Mouse (Mus musculus) ovary, adult 18-20 months (tissue): ENCODE results near the gene Rab33b.
"Not testable (repeated sequence)": the region's sequence is repeated elsewhere in the genome, so short reads cannot be mapped to it uniquely, and the experiment has no call there.

Experiments used
- DNase-seq: peaks from one replicate; pipeline ENCODE4 v3.0.0; 2022; ENCODE audit warnings: low spot score, mixed read lengths

Rab33b gene

GRCm38 (mm10) chr3:51483741-51484359, at the start of gene Rab33b:
Gene Rab33b, plus strand, starts transcription at chr3:51483920.
- peak; percentile 96 for DNase-seq

DNA sequence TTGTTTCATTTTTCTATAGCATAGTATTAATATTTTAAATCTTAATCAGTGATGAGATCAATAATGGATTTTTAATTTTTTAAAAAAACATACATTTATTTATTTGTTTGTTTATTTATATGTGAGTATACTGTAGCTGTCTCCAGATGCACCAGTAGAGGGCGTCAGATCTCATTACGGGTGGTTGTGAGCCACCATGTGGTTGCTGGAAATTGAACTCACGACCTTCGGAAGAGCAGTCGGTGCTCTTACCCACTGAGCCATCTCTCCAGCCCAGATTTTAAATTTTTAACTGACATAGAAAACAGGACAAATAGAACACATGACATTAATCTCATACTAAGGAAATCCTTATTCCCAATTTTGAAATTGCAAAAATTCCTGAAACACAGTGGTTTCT, 49.4 kb upstream of the Rab33b start:
- DNase-seq, result not testable (repeated sequence)

GRCm38 (mm10) chr3:51434871-51435595, 48.7 kb upstream of the Rab33b start:
- no peak for DNase-seq

DNA sequence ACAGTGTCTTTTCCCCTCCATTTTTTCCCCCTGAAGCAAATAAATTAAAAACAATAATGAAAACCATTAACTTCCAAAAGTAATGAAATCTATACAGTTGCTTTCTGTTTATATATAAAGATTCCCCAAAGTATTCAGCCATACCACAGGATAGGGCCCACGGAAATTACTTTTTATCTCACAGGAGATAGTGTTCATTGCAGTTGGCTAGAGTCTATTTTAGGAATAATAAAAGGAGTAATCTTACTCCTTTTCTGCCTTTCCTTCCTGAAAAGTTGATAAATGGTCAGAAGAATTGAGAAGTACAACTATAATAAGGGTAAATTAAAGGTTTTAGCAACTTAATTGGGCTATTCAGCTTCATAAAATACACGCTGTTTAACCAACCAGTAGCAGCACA, 15.2 kb upstream of the Rab33b start:
- DNase-seq, result no peak

DNA sequence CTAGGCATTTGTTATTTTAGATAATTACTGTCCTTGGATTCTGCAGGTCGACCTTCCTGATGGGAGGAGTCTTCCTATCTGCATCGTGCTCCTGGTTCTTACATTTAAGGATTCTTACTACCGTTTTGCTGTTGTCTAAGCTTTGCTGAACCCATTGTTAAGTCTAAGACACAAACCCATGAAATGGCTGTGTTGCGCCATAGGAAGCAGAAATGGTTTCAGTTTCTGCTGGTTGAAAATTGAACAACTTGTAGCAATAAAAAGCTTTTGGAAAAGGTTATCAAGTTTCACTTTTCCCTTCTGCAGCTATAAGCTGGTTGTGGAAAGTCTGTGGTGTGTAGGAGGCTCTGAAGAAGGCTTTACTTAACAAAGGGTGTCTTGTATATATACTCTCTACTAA, 8.0 kb upstream of the Rab33b start:
- no peak for DNase-seq

GRCm38 (mm10) chr3:51479893-51480292, 3.8 kb upstream of the Rab33b start:
- no peak for DNase-seq

- no peak for DNase-seq
Observed at GRCm38 (mm10) chr3:51481059-51481458, 2.7 kb upstream of the Rab33b start.

- no peak for DNase-seq
Observed at GRCm38 (mm10) chr3:51481881-51482280, 1.8 kb upstream of the Rab33b start.

DNA sequence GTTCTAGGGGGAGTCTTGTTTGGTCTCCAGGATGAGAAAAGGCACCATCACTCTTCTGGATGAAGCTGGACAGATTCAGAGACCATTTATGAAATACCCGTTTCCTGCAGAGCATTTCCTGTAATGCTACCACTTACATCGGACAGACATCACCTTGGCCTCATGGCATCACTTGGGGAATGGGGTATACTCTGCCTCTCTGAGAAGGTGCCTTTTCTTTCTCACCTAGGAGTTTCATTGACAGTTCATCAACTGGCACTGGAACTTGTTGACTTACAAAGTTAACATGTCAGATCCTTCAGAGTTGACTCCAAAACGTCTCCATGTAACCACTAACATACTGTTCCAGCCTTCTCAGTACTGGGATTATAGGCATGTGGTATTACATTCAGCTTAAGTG, 939 bp upstream of the Rab33b start:
- no peak for DNase-seq

DNA sequence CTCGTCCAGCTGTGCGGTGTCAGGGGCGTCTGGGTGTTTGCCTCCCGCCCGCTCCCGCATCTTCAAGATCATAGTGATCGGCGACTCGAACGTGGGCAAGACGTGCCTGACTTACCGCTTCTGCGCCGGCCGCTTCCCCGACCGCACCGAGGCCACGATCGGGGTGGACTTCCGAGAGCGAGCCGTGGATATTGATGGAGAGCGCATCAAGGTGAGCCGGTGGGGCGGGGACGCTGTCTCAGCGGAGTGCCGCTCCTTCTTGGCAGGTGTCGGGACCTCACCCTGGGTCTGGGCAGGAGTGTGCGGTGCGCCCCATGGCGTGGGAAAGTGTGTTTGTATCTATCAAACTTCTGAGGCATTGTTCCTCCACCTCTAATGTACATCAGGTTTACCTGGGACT, 650 bp downstream of the Rab33b start:
- no peak for DNase-seq

DNA sequence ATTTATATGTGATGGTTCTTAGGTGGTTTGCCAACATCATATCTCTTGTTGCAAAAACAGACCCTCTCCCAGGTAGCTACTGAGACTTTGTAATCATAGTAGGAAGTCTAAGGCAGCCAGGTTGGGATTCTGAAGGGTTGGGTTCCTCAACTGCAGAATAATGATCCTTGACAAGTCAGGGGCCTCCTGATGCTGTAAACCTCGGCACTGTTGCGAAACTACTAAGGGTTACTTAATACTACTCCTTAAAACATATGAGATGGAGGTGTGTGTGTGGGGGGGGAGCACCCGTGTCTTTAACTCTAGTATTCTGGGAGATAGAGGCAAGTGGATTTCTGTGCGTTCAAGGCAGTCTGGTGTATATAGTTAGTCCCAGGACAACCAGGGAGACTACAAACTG, 1.6 kb downstream of the Rab33b start:
- no peak for DNase-seq

- no peak for DNase-seq
Observed at GRCm38 (mm10) chr3:51486491-51487195, 2.9 kb downstream of the Rab33b start.

DNA sequence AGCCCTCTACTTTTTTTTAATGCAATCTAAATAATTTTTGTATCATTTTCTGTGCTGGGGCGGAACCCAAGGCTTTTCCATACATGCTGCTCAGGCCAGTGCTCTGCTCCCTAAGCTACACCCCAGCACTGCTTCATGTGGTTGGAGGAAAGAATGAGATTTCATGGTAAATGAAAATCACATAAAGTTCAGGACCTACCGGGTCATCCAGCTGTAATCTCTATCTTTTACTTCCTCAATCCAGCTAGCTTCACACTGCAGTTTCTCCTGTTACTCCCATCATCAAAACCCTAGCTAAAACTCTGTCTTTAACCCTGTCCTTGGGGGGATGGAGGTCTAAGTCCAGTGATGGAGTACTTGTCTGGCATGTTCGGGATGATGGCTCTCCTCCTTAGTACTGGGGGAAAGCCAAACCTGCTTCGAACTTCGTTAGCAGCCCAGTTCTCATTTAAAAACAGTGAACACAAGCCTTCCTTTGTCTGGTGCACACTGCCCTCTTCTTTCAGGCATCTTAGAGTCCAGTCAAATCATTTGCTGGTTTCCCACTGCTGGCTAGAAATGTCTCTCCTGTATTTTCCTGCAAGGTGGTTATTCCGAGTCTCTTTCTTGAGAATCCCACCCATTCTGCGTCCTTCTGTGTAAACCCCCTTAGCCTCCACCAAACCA, 6.5 kb downstream of the Rab33b start:
- DNase-seq, result no peak

- no peak for DNase-seq
Observed at GRCm38 (mm10) chr3:51493272-51493838, 9.6 kb downstream of the Rab33b start.

GRCm38 (mm10) chr3:51494466-51494865, 10.7 kb downstream of the Rab33b start:
- DNase-seq, result no peak

GRCm38 (mm10) chr3:51495646-51496045, 11.9 kb downstream of the Rab33b start:
- no peak for DNase-seq

GRCm38 (mm10) chr3:51497978-51498377, 14.3 kb downstream of the Rab33b start:
- no peak for DNase-seq

DNA sequence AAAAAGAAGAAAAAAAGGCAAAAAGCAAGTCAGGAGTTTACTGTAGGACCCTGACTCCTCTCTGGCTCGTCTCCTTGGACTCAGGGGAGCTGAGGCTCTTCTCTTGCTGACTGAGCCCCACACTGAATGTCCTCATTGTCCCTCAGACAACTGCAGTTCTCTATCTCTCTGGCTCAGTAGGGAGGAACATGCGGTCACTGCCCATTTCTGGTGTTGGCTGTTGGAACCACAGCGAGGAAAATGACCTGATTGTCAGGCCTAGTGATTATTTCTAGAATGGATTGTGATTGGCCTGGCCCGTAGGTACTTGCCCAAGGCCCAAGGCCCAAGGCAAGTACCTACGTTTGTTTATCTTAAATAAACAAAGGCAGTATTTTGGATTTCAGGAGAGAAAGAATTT, 14.9 kb downstream of the Rab33b start:
- no peak for DNase-seq

DNA sequence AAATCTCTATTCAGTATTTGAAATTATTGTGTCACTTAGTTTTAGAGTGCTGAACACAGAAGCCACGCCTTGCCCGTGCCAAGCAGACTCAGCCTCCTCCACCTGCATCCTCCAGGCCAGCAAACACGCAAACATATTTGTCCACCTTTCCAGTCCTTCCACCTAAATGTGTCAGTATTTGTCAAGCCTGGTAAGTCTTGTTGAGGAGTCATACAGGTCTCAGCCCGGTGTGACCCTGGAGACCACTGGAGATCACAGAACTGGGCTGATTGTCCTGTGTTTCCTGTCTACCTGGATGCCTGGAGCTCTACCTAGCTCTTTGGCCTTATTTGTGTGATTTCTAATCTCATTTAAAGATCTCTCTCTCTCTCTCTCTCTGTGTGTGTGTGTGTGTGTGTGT, 16.2 kb downstream of the Rab33b start:
- no peak for DNase-seq

GRCm38 (mm10) chr3:51504385-51504952, 20.7 kb downstream of the Rab33b start:
- DNase-seq, result no peak

- no peak for DNase-seq
Observed at GRCm38 (mm10) chr3:51505465-51505864, 21.7 kb downstream of the Rab33b start.

DNA sequence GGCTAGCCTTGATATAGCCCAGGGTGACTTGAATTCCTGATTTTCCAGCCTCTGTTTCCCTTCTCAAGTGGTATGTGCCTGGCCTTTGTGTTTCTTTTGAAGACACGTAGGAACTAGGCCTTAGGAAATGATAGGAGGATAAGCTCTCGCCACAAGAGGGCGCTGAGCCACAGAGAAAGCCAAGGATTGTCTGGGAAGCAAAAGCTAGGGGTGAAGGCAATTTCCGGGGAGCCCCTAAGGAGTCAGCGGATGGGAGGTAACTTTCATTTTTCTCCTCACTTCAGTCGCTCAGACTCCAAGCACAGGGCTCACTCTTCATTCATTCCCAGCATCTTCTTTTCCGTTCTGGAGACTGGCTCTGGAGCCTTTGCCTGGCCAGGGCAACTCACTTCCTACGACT, 27.2 kb downstream of the Rab33b start:
- DNase-seq, result peak; percentile 52
